Mouse (Mus musculus): ENCODE data around the gene Fbxw27.
"Not testable (repeated sequence)": the region's sequence is repeated elsewhere in the genome, so short reads cannot be mapped to it uniquely, and the experiment has no call there.

Gene Fbxw27

DNA sequence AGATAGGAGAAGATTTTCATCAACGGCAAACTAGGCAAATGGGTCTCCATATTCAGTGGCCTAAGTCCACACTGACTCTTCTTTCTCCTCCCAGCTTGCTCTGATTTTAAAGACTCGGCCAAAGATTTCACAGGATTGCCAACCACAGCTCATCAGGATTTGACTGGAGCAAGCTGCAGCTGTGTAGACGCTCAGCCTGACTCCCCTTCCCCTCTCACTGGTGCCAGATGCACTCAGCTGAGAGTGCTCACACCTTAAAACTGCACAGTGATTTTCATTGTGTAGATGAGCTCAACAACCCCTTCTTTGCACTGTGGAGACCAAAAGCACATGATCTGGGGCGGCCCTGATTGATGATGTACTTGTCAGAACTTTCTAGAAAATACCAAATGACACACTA, at the start of gene Fbxw27:
Gene Fbxw27 (minus strand): TSS at position 101 of the 400 bp plus-strand sequence.
- TF ChIP-seq GATA4 (IDR thresholded peaks at IDR 0.05; ENCODE audit: insufficient replicate concordance, low read length) = not testable (repeated sequence)

DNA sequence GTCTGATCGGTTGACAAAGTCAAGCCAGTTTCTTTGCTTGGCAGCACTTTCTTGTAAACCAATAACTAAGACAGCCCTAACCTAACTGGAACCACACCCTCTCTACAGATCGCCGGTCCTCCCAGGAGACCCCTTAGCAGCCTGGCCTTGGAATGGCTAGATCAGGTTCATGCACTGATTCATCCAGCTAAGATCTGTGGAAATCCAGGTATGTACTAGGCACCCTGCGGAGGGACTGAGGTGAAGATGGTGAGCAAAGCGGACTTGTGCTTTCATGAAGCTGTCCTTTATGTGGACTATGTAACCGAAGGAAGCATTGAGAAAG, 42.6 kb upstream of the Fbxw27 start:
- no peak for TF ChIP-seq GATA4 (IDR thresholded peaks at IDR 0.05; ENCODE audit: insufficient replicate concordance, low read length)

DNA sequence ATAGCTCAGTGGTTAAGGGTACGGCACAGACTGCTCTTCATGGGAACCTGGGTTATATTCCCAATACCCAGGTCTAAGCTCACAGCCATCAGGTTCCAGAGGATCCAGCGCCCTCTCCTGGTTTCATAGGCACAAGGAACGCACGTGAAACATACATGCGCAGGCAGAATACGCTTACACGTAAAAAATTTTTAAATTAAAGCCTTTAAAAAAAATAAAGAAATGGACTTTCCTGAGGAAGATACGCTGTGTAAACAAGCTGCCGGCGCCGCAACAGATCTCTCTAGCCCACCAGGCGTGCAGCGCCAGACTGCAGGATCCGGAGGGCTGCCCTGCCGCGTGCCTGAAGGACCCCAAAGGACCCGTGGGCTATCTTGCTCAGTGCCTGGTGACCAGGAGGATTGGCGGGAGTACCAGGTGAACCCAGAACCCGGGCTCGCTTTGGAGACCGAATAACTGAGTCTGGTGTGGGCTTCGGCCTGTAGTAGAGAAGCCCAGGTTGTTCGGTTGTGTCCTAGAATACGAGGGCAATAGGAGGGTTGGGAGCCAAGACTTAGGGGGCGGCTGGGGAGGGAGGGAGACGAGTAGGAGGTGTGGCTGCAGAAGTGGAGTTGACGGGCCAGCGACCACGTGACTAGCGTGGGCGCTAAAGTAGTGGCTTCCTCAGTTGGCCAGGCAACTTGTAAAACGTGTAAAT, 42.1 kb upstream of the Fbxw27 start, which contains the start of gene Nme6:
Gene Nme6 (plus strand): TSS at position 359 of the 697 bp plus-strand sequence.
- peak; percentile 68; the same call in 1 of the 2 replicates for TF ChIP-seq GATA4 (IDR thresholded peaks at IDR 0.05; ENCODE audit: insufficient replicate concordance, low read length)

DNA sequence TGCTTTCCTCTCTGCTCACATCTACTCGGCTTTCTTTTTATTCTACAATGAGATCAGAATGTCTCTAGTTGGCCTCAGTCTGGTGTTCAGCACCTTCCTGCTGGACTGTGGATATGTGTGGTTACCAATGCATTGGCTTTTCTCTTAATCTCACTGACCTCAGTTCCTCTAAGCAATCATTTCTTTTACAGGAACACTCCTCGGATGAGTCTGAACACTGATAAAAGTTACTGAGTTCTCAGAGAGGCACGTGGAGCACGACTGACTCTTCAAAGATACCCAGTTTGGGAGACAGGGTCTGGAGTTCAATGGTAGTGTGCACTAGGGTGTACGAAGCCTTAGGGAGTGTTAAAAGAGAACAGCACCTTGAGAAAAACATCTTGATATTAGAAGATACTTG, 35.7 kb upstream of the Fbxw27 start:
- no peak for TF ChIP-seq GATA4 (IDR thresholded peaks at IDR 0.05; ENCODE audit: insufficient replicate concordance, low read length)

DNA sequence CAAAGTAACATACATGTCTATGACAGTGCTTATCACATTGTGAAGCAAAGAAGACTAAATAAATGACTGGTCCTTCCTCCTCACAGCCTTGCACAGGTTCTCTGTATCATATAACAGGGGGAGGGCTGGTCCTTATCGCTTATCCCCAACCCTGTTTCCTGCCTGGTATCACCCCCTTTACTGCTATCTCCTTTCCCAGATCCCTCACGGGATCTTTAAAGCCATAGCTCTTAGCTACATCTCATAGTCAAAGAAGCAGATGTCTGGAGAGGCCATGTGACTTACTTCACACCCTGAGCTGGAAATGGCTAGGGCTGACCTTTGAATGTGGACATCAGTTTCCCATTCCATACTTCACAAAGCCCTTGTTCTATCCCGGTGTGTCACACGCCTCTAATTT, 35.3 kb upstream of the Fbxw27 start:
- TF ChIP-seq GATA4 (IDR thresholded peaks at IDR 0.05; ENCODE audit: insufficient replicate concordance, low read length) = no peak

DNA sequence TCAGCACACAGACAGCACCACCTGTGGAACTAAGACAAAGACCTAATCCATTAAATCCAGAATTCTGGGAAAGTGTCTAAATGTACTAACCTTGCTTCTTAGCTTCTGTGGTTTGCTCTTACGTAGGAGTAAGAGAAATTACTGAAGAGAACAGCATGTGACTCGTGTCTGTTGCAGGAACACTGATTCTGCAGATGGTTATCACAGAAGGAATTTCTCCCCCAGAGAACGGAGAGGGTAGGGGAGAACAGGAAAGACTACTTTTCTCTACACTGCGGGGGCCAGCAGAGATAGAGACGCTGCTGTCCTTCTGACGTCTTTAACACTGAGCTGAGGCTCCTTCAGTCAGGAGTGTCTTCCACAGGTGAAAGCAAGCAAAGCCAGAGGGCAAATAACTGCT, 25.9 kb upstream of the Fbxw27 start:
- no peak for TF ChIP-seq GATA4 (IDR thresholded peaks at IDR 0.05; ENCODE audit: insufficient replicate concordance, low read length)

DNA sequence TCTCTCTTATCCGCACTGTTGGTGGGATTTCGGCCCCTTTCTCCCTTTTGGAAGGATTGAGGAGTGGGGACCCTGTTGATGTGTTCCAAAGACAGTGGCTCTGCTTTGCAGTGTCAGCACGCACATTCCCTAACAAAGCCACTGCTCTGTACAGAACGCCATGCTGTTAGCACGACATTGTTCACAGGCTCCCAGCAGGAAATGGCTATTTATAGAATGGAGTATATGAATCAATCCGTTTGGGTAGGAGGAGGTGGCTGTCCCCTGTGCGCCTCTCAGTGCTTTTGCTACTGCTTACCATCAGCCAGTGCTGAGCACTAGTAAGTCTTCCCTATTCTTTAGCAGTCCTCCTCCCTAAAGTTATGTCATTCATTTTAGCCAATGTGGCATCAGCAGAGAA, 23.0 kb upstream of the Fbxw27 start:
- TF ChIP-seq GATA4 (IDR thresholded peaks at IDR 0.05; ENCODE audit: insufficient replicate concordance, low read length) = no peak

DNA sequence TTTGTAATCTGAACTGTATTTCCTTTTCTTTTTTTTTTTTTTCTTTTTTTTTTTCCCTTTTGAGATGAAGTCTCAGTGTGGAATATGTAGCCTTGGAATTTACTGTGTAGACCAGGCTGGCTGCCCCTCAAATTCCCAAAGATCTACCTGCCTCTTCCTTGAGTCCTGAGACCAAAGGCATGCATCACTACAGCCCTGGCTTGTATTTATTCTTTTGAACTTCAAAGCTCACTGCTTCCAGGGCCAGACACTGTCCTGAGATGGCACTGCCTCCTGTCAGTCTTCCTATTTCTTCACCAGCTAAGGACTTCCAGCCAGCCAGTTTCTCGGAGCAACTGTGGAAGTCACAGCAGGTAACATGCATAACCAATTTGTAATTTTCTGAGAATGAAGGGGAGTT, 21.5 kb upstream of the Fbxw27 start, which contains the start of gene Spink8:
Gene Spink8 (plus strand): TSS at position 301 of the 400 bp plus-strand sequence.
- TF ChIP-seq GATA4 (IDR thresholded peaks at IDR 0.05; ENCODE audit: insufficient replicate concordance, low read length) = no peak

DNA sequence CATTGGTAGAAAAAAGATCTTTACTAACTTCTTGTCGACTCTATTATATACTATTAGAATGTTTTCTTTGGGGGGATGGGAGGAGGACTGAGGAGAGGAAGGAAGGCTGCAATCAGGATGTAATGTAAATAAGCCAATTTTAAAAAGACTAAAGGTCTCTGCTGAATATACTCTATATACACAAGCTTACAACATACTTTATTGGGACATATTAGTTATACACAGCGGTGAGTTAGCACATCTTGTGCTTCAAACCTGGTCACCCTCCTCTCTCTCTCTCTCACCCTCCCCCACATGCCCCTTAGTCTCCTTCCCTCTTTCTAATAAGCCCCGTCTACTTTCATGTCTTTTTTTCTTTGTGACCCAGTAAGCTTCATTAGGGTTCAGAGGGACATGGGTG, 17.4 kb upstream of the Fbxw27 start:
- no peak for TF ChIP-seq GATA4 (IDR thresholded peaks at IDR 0.05; ENCODE audit: insufficient replicate concordance, low read length)

DNA sequence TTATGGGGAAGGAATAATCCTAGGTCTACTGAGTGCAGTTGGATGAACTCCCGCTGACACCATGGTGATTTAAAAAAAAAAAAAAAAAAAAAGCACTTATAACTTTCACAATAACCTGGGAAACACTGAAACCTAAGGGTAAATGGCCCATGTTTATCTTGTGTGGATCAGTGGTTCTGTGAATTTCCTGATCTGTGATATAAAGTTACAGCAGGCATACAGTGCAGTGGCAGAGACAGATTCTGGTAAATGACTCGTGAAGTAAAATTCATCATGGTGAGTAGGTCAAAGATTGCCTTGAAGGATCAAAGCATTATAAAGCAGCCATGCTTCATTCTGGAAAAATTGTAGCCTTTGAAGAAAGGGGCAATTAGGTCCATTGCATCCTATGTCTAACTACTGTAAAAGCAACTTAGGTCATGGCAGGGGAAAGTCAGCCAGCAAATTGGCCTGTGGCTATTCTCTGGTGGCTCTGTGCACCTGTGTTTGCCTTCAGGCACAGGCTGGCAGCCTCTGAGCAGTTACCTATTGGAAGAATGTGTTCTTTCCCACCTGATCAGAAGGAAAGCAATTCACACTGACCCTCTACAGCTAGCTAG, 16.3 kb upstream of the Fbxw27 start:
- TF ChIP-seq GATA4 (IDR thresholded peaks at IDR 0.05; ENCODE audit: insufficient replicate concordance, low read length) = no peak

DNA sequence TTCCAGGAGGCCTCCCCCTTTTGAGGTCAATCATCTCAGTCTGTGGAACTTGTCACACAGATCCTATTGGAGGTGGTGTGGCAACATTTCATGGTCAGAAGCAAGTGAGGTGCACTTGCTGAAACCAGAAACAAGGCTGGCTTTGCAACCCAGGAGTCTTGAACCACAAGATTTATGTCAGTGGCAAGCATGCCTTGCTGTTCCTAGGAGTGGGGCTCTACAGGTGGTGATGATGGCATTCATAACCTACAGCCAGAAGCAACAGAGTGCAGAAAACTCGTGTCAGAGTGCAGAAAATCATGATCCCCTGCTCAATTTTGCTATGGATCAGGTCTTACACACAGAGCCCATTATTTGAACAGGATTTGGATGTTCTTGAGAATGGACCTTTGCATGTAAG, 15.8 kb upstream of the Fbxw27 start:
- TF ChIP-seq GATA4 (IDR thresholded peaks at IDR 0.05; ENCODE audit: insufficient replicate concordance, low read length) = no peak

DNA sequence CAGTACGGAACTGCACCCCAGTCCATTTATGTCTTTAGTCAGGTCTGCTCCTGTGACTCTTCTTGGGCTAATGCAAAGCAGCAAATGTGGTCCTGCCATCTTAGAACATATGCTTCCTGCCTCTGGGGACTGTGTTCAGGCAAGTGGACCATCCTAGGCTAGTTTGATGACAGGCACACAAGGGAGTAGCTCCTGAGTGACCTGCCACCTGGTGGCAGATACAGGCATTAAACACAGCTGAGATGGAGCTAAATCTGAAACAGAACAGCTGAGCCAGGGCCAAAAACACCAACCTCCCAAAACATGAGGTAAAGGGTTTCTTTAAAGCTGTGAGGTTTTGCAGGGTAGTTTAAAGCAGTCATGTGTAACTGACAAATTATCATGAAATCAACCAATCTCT, 7.6 kb upstream of the Fbxw27 start:
- TF ChIP-seq GATA4 (IDR thresholded peaks at IDR 0.05; ENCODE audit: insufficient replicate concordance, low read length) = no peak

DNA sequence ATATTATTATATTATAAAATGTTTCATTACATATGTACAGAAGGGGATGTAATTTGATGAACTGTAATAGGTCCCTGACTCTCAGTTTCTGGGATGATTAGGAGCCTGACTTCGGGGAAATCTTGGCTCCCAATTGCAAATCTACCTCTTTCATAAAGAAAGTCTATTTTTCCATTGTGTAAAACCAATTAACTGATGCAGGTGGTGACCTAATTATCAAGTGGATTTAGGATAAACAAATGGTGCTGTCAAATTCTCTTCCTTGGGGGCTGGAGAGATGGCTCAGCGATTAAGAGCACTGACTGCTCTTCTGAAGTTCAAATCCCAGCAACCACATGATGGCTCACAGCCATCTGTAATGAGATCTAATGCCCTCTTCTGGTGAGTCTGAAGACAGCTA, 5.3 kb upstream of the Fbxw27 start:
- no peak for TF ChIP-seq GATA4 (IDR thresholded peaks at IDR 0.05; ENCODE audit: insufficient replicate concordance, low read length)

DNA sequence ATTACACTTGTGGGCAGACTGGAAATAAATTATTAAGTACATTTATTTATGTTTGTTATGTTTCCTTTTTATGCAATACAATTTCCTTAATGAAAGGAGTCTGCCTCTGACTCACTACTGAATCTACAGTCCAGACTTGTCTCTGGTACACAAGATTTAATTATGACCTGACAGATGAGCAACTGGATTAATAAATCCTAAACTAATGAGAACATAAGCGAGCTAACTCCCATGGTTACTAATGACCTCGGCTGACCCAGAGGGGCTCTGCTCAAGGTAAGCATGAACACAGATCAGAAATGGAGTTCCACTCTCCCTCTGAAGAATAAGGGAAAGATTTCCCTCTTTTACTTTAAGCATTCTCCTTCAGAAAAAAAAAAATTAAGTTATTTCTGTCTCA, 4.8 kb upstream of the Fbxw27 start:
- TF ChIP-seq GATA4 (IDR thresholded peaks at IDR 0.05; ENCODE audit: insufficient replicate concordance, low read length) = no peak

DNA sequence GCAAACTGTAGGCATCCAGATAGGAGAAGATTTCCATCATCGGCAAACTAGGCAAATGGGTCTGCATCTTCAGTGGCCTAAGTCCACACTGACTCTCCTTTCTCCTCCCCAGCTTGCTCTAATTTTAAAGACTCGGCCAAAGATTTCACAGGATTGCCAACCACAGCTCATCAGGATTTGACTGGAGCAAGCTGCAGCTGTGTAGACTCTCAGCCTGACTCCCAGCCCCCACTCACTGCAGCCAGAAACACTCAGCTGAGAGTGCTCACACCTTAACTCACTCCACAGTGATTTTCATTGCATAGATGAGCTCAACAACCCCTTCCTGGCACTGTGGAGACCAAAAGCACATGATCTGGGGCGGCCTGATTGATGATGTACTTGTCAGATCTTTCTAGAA, 44.5 kb downstream of the Fbxw27 start, which contains the start of gene Fbxw26:
Gene Fbxw26 (minus strand): TSS at position 101 of the 400 bp plus-strand sequence.
- TF ChIP-seq GATA4 (IDR thresholded peaks at IDR 0.05; ENCODE audit: insufficient replicate concordance, low read length) = not testable (repeated sequence)

Measured in liver, adult (tissue).